Mouse (Mus musculus): ENCODE results near the gene Thsd4. TPM values are rescaled to one million over a fixed set of nuclear protein-coding genes. Genes with fewer than 3 reads are reported as not detected.

Gene Thsd4
- polyA plus RNA-seq, 1 experiment = 9.0 TPM

- TF ChIP-seq CTCF (IDR thresholded peaks at IDR 0.05; ENCODE audit: extremely low read depth, insufficient read length, insufficient replicate concordance, low read depth, low read length) (no peak), POLR2A (IDR thresholded peaks at IDR 0.05; ENCODE audit: low read depth, low read length) (no peak)
- H3K4me3 ChIP-seq (ENCODE audit: low read depth, low read length) = no peak overlapping the region
- no peaks in the 10 kb centered on the region for H3K27me3 ChIP-seq (ENCODE audit: control insufficient read depth, insufficient read depth, low read length)
- no peak overlapping the region for H3K27ac ChIP-seq (ENCODE audit: insufficient read depth, low read depth, low read length)
- WGBS = 26% methylated on average over 3 of the region's 3 CpGs
- peaks cover 27% of the 10 kb centered on the region for H3K4me1 ChIP-seq (ENCODE audit: control insufficient read depth, insufficient read depth, insufficient read length, low read length)
- H3K36me3 ChIP-seq (ENCODE audit: control insufficient read depth, insufficient read depth, low read length) = no peaks in the 10 kb centered on the region
Measured at GRCm38 (mm10) chr9:59955199-59955598, 566.6 kb downstream of the Thsd4 start.

- no peaks in the 10 kb centered on the region for H3K36me3 ChIP-seq (ENCODE audit: control insufficient read depth, insufficient read depth, low read length)
- WGBS = 37% methylated on average over 7 of the region's 7 CpGs
- peak overlapping the region; percentile 52; the same call in 1 of the 2 replicates for H3K27ac ChIP-seq (ENCODE audit: insufficient read depth, low read depth, low read length)
- no peaks in the 10 kb centered on the region for H3K27me3 ChIP-seq (ENCODE audit: control insufficient read depth, insufficient read depth, low read length)
- H3K4me1 ChIP-seq (ENCODE audit: control insufficient read depth, insufficient read depth, insufficient read length, low read length) = peaks cover 36% of the 10 kb centered on the region
- TF ChIP-seq CTCF (IDR thresholded peaks at IDR 0.05; ENCODE audit: extremely low read depth, insufficient read length, insufficient replicate concordance, low read depth, low read length) (no peak), POLR2A (IDR thresholded peaks at IDR 0.05; ENCODE audit: low read depth, low read length) (no peak)
- H3K4me3 ChIP-seq (ENCODE audit: low read depth, low read length) = no peak overlapping the region
Measured at GRCm38 (mm10) chr9:59953556-59953955, 568.3 kb downstream of the Thsd4 start.

- Histone ChIP-seq H3K27ac (ENCODE audit: insufficient read depth, low read depth, low read length) (peak overlapping the region; percentile 52; the same call in 1 of the 2 replicates), H3K27me3 (ENCODE audit: control insufficient read depth, insufficient read depth, low read length) (no peaks in the 10 kb centered on the region), H3K36me3 (ENCODE audit: control insufficient read depth, insufficient read depth, low read length) (no peaks in the 10 kb centered on the region), H3K4me3 (ENCODE audit: low read depth, low read length) (peak overlapping the region; percentile 3; the same call in 1 of the 2 replicates), H3K4me1 (ENCODE audit: control insufficient read depth, insufficient read depth, insufficient read length, low read length) (peaks cover 43% of the 10 kb centered on the region)
- TF ChIP-seq POLR2A (IDR thresholded peaks at IDR 0.05; ENCODE audit: low read depth, low read length) (no peak), CTCF (IDR thresholded peaks at IDR 0.05; ENCODE audit: extremely low read depth, insufficient read length, insufficient replicate concordance, low read depth, low read length) (no peak)
- WGBS = 33% methylated on average over 8 of the region's 8 CpGs
Measured at GRCm38 (mm10) chr9:59952515-59953070, 569.3 kb downstream of the Thsd4 start.

GRCm38 (mm10) chr9:59951943-59952342, 569.9 kb downstream of the Thsd4 start:
- Histone ChIP-seq H3K4me3 (ENCODE audit: low read depth, low read length) (peak overlapping the region; percentile 3; the same call in 1 of the 2 replicates), H3K27ac (ENCODE audit: insufficient read depth, low read depth, low read length) (peak overlapping the region; percentile 47), H3K36me3 (ENCODE audit: control insufficient read depth, insufficient read depth, low read length) (no peaks in the 10 kb centered on the region), H3K27me3 (ENCODE audit: control insufficient read depth, insufficient read depth, low read length) (no peaks in the 10 kb centered on the region), H3K4me1 (ENCODE audit: control insufficient read depth, insufficient read depth, insufficient read length, low read length) (peaks cover 47% of the 10 kb centered on the region)
- no peak for TF ChIP-seq CTCF (IDR thresholded peaks at IDR 0.05; ENCODE audit: extremely low read depth, insufficient read length, insufficient replicate concordance, low read depth, low read length)
- no peak for TF ChIP-seq POLR2A (IDR thresholded peaks at IDR 0.05; ENCODE audit: low read depth, low read length)
- WGBS = 20% methylated on average over 4 of the region's 4 CpGs

- TF ChIP-seq POLR2A (IDR thresholded peaks at IDR 0.05; ENCODE audit: low read depth, low read length) = no peak
- no peak for TF ChIP-seq CTCF (IDR thresholded peaks at IDR 0.05; ENCODE audit: extremely low read depth, insufficient read length, insufficient replicate concordance, low read depth, low read length)
- Histone ChIP-seq H3K27me3 (ENCODE audit: control insufficient read depth, insufficient read depth, low read length) (no peaks in the 10 kb centered on the region), H3K4me3 (ENCODE audit: low read depth, low read length) (no peak overlapping the region), H3K36me3 (ENCODE audit: control insufficient read depth, insufficient read depth, low read length) (no peaks in the 10 kb centered on the region), H3K27ac (ENCODE audit: insufficient read depth, low read depth, low read length) (no peak overlapping the region), H3K4me1 (ENCODE audit: control insufficient read depth, insufficient read depth, insufficient read length, low read length) (peaks cover 47% of the 10 kb centered on the region)
- 90% methylated on average over 9 of the region's 9 CpGs for WGBS
Measured at GRCm38 (mm10) chr9:59951001-59951750, 570.7 kb downstream of the Thsd4 start.

GRCm38 (mm10) chr9:59949981-59950380, 571.9 kb downstream of the Thsd4 start:
- H3K4me1 ChIP-seq (ENCODE audit: control insufficient read depth, insufficient read depth, insufficient read length, low read length) = peaks cover 43% of the 10 kb centered on the region
- no peak overlapping the region for H3K27ac ChIP-seq (ENCODE audit: insufficient read depth, low read depth, low read length)
- H3K4me3 ChIP-seq (ENCODE audit: low read depth, low read length) = no peak overlapping the region
- 63% methylated on average over 5 of the region's 5 CpGs for WGBS
- no peaks in the 10 kb centered on the region for H3K36me3 ChIP-seq (ENCODE audit: control insufficient read depth, insufficient read depth, low read length)
- no peaks in the 10 kb centered on the region for H3K27me3 ChIP-seq (ENCODE audit: control insufficient read depth, insufficient read depth, low read length)
- no peak for TF ChIP-seq CTCF (IDR thresholded peaks at IDR 0.05; ENCODE audit: extremely low read depth, insufficient read length, insufficient replicate concordance, low read depth, low read length)
- TF ChIP-seq POLR2A (IDR thresholded peaks at IDR 0.05; ENCODE audit: low read depth, low read length) = no peak

GRCm38 (mm10) chr9:59949511-59949910, 572.3 kb downstream of the Thsd4 start:
- WGBS = 26% methylated on average over 6 of the region's 6 CpGs
- TF ChIP-seq CTCF (IDR thresholded peaks at IDR 0.05; ENCODE audit: extremely low read depth, insufficient read length, insufficient replicate concordance, low read depth, low read length) (no peak), POLR2A (IDR thresholded peaks at IDR 0.05; ENCODE audit: low read depth, low read length) (no peak)

More at GRCm38 (mm10) chr9:59949511-59949910, 572.3 kb downstream of the Thsd4 start:
- no peaks in the 10 kb centered on the region for H3K36me3 ChIP-seq (ENCODE audit: control insufficient read depth, insufficient read depth, low read length)
- no peak overlapping the region for H3K27ac ChIP-seq (ENCODE audit: insufficient read depth, low read depth, low read length)
- no peaks in the 10 kb centered on the region for H3K27me3 ChIP-seq (ENCODE audit: control insufficient read depth, insufficient read depth, low read length)
- H3K4me1 ChIP-seq (ENCODE audit: control insufficient read depth, insufficient read depth, insufficient read length, low read length) = peaks cover 43% of the 10 kb centered on the region
- no peak overlapping the region for H3K4me3 ChIP-seq (ENCODE audit: low read depth, low read length)

Data from small intestine, adult 2 months (tissue).